Mouse (Mus musculus): ENCODE data around the gene Gucy2c.
A peak's percentile ranks its signal among the peaks of the same experiment; 100 is the strongest.

The Gucy2c gene

GRCm38 (mm10) chr6:136668266-136668986, 113.1 kb downstream of the Gucy2c start:
- no peak for DNase-seq (ENCODE audit: low spot score)

DNA sequence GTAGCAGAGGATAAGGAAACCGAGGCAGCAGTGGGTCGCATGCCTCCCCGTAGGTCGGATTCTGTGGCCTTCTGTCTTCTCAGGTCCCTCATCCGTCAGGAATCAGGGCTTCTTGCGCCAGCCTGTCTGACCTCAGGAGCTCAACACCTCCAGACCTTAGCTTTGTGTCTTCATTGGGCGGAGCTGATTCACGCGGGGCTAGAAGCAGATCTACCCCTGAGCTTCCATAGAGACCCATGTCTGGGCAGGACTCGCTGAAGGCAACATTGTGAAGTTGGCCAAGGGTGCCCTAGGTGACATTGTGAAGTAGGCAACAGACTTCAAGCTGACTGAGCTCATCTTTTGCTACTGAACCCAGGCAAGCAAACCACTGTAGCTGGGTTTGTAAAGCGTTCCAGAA, 119.5 kb downstream of the Gucy2c start:
- DNase-seq (ENCODE audit: low spot score): no peak

DNA sequence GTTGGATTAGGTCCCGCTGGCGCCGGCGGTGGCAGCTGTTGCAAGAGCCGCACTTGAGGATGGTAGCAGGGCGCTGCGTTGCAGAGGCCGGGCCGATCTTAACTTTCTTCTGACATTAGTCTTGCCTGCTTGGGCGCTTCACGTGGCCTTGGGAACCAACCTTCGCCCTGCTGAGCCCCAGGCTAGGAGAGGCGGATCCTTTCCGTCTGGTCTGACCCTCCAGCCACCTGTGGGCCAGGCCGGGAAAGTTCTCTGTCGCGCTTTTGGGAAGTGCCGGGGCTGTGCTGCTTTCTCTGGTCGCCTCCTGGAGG, 119.9 kb downstream of the Gucy2c start, which contains the start of gene Plbd1:
Plbd1 (minus strand) TSS at position 223 of the 311 bp plus-strand sequence.
- DNase-seq (ENCODE audit: low spot score): peak; percentile 38

- no peak for DNase-seq (ENCODE audit: low spot score)
These were observed 120.5 kb downstream of the Gucy2c start for GRCm38 (mm10) chr6:136660831-136661705.

DNA sequence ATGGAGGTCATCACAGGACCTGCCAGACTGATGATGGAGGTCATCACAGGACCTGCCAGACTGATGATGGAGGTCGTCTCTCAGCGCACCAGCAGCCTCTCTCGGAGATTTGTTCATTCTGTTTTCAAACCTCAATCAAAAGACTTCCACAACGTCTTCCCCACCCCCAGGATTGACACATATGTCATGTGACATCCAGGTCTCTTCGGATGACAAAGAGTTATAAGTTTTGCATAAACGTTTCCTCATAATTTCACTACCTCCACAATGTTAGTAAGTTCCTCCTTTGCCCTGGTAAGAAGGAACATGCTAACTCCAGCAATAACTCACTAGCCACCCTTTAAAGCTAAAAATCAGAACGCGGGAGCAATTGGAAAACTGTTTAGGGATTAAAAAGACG, 122.3 kb downstream of the Gucy2c start:
- no peak for DNase-seq (ENCODE audit: low spot score)

- DNase-seq (ENCODE audit: low spot score): no peak
These were observed 123.3 kb downstream of the Gucy2c start for GRCm38 (mm10) chr6:136658303-136658702.

DNA sequence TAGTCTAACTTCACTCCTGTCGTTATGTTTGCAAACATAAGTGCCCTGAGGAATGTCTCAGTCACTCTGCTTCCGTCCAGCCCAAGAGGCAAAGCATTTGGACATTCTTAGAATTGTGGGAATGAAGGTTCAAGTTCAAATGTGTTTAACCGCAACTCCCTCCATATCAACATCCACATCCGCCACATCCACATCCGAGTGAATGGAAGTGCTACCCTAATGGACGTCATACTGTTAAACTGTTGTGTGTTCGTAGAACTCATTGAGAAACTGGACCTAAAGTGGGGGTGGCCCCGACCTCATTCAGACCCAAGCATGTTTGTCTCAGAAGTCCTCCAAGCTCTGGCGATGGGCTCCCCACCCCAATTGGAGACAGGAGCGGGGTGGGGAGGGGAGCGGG, 125.8 kb downstream of the Gucy2c start:
- no peak for DNase-seq (ENCODE audit: low spot score)

GRCm38 (mm10) chr6:136654470-136654869, 127.1 kb downstream of the Gucy2c start:
- no peak for DNase-seq (ENCODE audit: low spot score)

GRCm38 (mm10) chr6:136653331-136653730, 128.2 kb downstream of the Gucy2c start:
- no peak for DNase-seq (ENCODE audit: low spot score)

DNA sequence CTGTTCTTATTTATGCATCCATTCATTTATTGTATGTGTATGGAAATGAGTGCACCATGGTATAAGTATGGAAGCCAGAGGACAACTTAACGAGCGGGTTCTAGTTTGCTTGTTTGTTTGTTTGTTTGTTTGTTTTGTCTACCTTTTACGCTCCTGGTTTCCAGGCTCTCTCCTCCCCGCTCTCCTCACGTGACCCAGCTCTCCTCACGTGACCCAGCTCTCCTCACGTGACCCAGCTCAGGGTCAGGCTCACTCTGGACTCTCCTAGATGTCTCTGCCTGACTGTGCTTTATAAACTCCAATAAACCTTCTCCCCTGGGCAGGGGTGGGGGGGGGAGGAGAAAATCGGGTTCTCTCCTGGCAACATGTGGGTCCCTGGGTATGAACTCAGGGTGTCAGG, 130.9 kb downstream of the Gucy2c start:
- no peak for DNase-seq (ENCODE audit: low spot score)

DNA sequence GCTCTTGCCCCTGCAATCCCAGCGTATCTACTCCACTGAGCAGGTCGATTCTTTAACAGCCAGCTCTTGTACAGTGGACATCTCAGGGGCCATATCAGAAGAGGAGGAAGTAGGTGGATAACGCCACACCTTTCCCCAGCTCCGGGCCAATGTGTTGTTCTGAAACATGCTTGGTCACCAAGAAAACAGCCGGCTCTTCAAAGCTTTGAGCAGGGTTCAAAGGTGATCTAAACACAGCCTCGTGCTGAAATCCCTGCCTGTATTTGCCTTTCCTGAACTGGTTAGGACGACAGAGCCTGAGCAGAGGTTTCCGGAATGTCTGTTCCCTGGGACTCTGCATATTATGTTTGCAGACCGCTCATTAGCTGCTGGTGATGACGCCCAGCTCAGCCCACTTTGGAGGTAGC, 134.1 kb downstream of the Gucy2c start:
- peak; percentile 13 for DNase-seq (ENCODE audit: low spot score)

Data from embryo, embryonic 10.5 days (tissue).